Mouse (Mus musculus) liver, embryonic 14.5 days (tissue): Measurements from ENCODE around the gene Sugp1. TPM values are rescaled to one million over a fixed set of nuclear protein-coding genes. Genes with fewer than 3 reads are reported as not detected.

Source experiments
- ATAC-seq: fragments of 200-750 bp; cut with Nextera tagmentation; 2 replicates; pipeline ENCODE4 v1.8.0; 2017; ENCODE audit warnings: moderate number of reproducible peaks, mild to moderate bottlenecking, moderate library complexity; ENCODE audit not compliant: insufficient read depth
- DNase-seq, 3 experiments: peaks; one replicate each; pipeline ENCODE4 v3.0.0-alpha.2; 2012 to 2013; ENCODE audit warnings: low read depth in 3 of 3, low spot score in 3 of 3
- H3K27ac ChIP-seq: fragments of 300-500 bp; sonication (generic); 2 replicates; pipeline ENCODE4 v1.5.1; 2014; ENCODE audit warnings: moderate library complexity, mild to moderate bottlenecking, control low read depth, inconsistent platforms
- H3K27me3 ChIP-seq: fragments of 300-500 bp; sonication (generic); 2 replicates; pipeline ENCODE4 v1.6.1; 2014; ENCODE audit warnings: mild to moderate bottlenecking, low read length, moderate library complexity; ENCODE audit not compliant: control insufficient read depth, insufficient read depth
- H3K36me3 ChIP-seq: fragments of 300-500 bp; sonication (generic); replicated peaks from 2 replicates; pipeline ENCODE4 v1.6.1; 2014; ENCODE audit warnings: low read depth; ENCODE audit not compliant: control insufficient read depth, insufficient read depth
- H3K4me1 ChIP-seq, 2 experiments: fragments of 200-500 bp in 1 of 2; fragments of 300-500 bp in 1 of 2; sonication (generic) in 1 of 2; replicated peaks; 2 replicates each; pipeline ENCODE4 v1.6.1; 2012 to 2014; ENCODE audit warnings: antibody characterized with exemption in 1 of 2, inconsistent platforms in 1 of 2, low read length in 1 of 2; ENCODE audit not compliant: control insufficient read depth in 2 of 2, insufficient read depth in 2 of 2
- H3K4me2 ChIP-seq: fragments of 300-500 bp; sonication (generic); 2 replicates; pipeline ENCODE4 v1.6.1; 2014; ENCODE audit warnings: low read depth, mild to moderate bottlenecking, control low read depth, moderate library complexity
- H3K4me3 ChIP-seq, 2 experiments: fragments of 200-500 bp in 1 of 2; fragments of 300-500 bp in 1 of 2; sonication (generic) in 1 of 2; 2 replicates each; pipeline ENCODE4 v1.5.1; 2012 to 2014; ENCODE audit warnings: low read depth in 2 of 2, low read length in 2 of 2, mild to moderate bottlenecking in 2 of 2, control low read depth in 1 of 2, inconsistent platforms in 1 of 2, moderate library complexity in 1 of 2; ENCODE audit not compliant: insufficient read depth in 1 of 2
- H3K9ac ChIP-seq: fragments of 300-500 bp; sonication (generic); replicated peaks from 2 replicates; pipeline ENCODE4 v1.6.1; 2014; ENCODE audit warnings: mild to moderate bottlenecking, control low read depth, moderate library complexity
- H3K9me3 ChIP-seq: fragments of 300-500 bp; sonication (generic); 2 replicates; pipeline ENCODE4 v1.6.1; 2016; ENCODE audit warnings: low read length, mixed read lengths; ENCODE audit not compliant: control insufficient read depth
- CTCF ChIP-seq: IDR thresholded peaks from 2 replicates; pipeline ENCODE4 v1.5.1; 2016; ENCODE audit warnings: antibody characterized with exemption, low read depth, control low read depth
- EP300 ChIP-seq: IDR thresholded peaks from 2 replicates; pipeline ENCODE4 v1.6.1; 2016; ENCODE audit warnings: antibody characterized with exemption, low read depth
- WGBS: fragments of 180-500 bp; shearing (Covaris S2); extraction: QIAGEN DNeasy Blood & Tissue Kit; methylation state at CpG from one replicate; pipeline ENCODE4 v1.1.7; 2014; ENCODE audit not compliant: insufficient replicate concordance; 5-methylcytosine and 5-hydroxymethylcytosine counted together
- polyA plus RNA-seq, 2 experiments: library from polyadenylated mRNA; depleted of rRNA in 1 of 2; stranded (reverse) in 1 of 2; unstranded in 1 of 2; fragments of >200 nt; fragmentation: Nextera tagmentation in 1 of 2; extraction: Ambion mirVana in 1 of 2; gene quantifications; 2 replicates each; pipeline versions ENCODE4 v1.2.1 to v1.2.3; 2012 to 2014

Sugp1 gene
- polyA plus RNA-seq (2012; rRNA removed) (4.7 and 6.2 TPM in 2 replicates), polyA plus RNA-seq (2014; fragmentation: Nextera tagmentation; extraction: Ambion mirVana) (8.8 and 10.3 TPM in 2 replicates)

DNA sequence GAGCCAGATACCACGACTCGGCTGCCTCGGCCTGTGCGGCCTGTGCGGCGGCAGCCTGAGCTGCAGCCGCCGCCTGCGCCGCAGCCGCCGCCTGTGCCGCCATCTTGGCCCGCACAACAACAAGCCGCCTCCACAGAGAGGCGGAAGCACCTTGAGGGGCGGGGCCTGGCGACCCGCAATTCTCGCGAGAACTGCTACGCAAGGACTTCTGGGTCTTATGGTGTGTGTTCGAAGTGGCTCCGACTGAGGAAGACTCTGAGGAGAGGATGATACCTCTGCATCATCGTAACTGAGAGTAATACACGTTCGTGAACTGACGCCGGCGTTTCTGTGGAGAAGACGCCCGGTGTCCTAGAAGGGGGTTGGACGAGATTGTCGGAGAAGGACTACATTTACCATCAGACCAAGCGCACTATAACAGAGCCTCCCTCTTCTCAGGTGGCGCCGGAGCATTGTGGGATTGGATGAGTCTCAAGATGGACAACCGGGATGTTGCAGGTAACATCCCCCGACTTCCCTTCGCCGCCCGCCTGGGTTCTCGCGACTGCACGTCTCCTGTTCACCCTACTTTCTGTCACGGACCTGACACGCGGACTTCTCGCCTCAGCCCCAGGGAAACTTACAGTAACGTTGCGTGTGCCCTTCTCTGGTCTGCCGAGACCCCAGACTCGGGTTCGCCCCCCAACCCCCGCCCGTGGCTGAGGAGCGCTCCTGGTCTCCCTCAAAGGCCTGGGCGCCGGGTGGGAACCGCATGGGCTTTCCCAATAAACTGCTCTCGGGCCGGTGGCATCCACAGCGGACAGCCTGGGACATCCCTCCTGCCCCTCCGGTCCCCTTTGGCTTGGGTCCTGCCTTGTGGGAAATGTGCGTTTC lies at the start of gene Sugp1, which contains the start of gene Mau2:
TSS of gene Sugp1 (plus strand) at position 231 of the 873 bp plus-strand sequence.
TSS of gene Mau2 (minus strand) at position 152 of the 873 bp plus-strand sequence.
- peak within 1 kb of the TSS; percentile 61 for H3K27ac ChIP-seq
- H3K36me3 ChIP-seq = no peaks in the 10 kb centered on the region
- under 1% methylated on average over 65 of the region's 65 CpGs for WGBS
- H3K4me3 ChIP-seq = peak within 1 kb of the TSS; percentile 83 to 93
- H3K4me2 ChIP-seq = peak within 1 kb of the TSS; percentile 93
- no peaks in the 10 kb centered on the region for H3K27me3 ChIP-seq
- H3K4me1 ChIP-seq = peaks cover 29 to 37% of the 10 kb centered on the region in 2 experiments
- DNase-seq (peak; percentile 93 to 95 (median 94)), ATAC-seq (peak; percentile 92)
- TF ChIP-seq EP300 (no peak; the same call in 1 of the 2 replicates), CTCF (no peak)
- peak within 1 kb of the TSS; percentile 85 for H3K9ac ChIP-seq
- H3K9me3 ChIP-seq = no peaks in the 10 kb centered on the region

DNA sequence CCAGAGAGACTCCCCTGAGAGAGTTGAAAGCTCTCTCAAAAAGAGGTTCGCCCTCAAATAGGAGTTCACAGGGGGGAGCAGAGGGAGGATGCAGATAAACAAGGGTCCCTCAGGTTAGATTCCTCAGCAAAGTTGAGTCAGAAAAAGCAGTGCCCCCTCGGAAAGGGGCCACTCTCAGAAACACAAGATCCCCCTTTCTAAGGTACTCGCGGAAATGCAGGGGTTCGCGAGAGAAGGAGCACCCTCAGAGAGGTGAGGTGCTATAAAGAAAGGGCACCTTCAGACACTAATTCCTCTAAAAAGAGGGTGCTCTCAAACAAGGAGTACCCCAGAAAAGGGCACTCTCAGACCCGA lies 47.2 kb upstream of the Sugp1 start:
- H3K4me3 ChIP-seq = peak overlapping the region; percentile 69 to 96
- no peaks in the 10 kb centered on the region for H3K9me3 ChIP-seq
- under 1% methylated on average over 7 of the region's 7 CpGs for WGBS
- TF ChIP-seq EP300 (no peak), CTCF (no peak)
- peak overlapping the region; percentile 76 for H3K9ac ChIP-seq
- H3K27ac ChIP-seq = peak overlapping the region; percentile 93
- ATAC-seq = no peak
- H3K36me3 ChIP-seq = peaks cover 11% of the 10 kb centered on the region
- H3K4me1 ChIP-seq = peaks cover 13 to 22% of the 10 kb centered on the region in 2 experiments
- H3K27me3 ChIP-seq = no peaks in the 10 kb centered on the region
- peak overlapping the region; percentile 92 for H3K4me2 ChIP-seq
- DNase-seq = no peak

DNA sequence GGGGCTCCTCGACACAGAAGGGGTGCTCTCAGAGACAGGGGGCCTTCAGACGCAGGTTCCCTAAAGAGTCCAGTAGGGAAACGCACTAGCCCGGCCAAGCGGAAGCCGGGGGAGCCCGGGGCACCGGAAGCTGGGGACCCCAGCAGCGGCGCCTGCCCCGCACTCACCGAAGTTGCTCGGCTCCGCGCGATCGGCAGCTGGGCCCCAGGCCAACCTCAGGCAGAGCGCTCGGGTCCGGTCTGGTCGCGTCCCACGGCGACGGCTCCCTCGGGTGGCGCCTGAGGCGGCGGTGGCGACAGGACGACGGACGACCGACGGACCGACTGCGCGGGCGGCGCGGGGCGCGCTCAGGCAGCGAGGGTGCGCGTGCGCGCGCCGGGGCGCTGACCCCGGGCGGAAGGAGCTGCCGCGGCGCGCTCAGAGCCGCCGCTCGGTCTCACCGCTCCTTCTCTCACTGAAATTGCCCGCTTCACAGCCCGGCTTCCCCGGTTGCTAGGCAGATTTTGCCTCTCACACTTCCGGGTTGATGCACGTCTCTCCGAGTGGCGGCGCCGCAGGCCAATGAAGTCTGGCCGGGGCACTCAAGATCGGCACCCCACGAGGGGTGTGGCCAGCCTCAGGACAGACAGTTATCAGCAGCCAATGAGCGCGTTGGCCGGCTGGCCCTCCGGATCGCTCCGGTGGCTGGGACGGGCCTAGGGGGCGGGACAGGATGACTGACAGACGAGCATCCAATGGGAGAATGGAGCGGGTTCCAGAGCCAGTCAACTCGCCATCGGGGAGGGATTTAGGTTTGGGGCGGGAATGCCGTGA lies 46.6 kb upstream of the Sugp1 start, which contains the start of gene Gatad2a:
TSS of gene Gatad2a (minus strand) at position 609 of the 813 bp plus-strand sequence.
- Histone ChIP-seq H3K4me1 (peaks cover 17 to 21% of the 10 kb centered on the region in 2 experiments), H3K36me3 (peaks cover 11% of the 10 kb centered on the region), H3K4me3 (peak within 1 kb of the TSS; percentile 69 to 96), H3K27me3 (no peaks in the 10 kb centered on the region), H3K4me2 (peak within 1 kb of the TSS; percentile 92), H3K9ac (peak within 1 kb of the TSS; percentile 86), H3K27ac (peak within 1 kb of the TSS; percentile 93), H3K9me3 (no peaks in the 10 kb centered on the region)
- peak; percentile 34 for TF ChIP-seq CTCF
- no peak for TF ChIP-seq EP300
- WGBS = under 1% methylated on average over 87 of the region's 87 CpGs
- DNase-seq = peak in 2 of 3 experiments; percentile 100
- peak; percentile 94 for ATAC-seq

DNA sequence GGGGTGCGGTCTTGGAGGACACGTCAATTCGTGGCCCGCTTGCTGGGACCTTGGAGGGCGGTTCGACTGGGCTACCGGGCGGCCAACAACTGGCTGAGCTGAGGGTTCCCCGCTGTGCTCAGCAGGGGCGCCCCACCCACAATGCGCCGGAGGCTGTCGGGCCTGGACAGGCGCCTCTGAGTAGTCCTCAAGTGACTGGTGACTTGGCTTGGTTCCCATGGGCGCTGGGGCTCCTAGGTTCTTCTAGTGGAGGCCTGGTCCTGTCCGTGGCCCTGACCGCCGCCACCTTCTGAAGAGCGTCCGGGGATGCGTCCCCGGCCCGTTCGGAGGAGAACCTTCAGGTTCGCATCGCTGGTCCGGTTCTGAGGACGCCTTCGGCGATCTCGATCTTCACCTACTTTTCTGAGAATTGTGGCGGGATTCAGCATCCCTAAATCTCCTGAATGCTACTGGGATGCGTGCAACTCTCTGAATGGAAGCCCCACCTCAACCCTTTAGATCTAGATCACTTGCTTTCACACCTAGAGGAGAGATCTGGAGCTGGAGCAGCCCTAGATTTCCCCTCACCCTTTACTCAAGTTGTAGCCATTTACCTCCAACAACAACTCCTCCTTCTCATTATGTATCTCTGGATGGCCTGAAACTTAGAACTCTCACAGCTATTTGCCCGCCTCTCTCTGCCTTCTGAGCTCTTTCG lies 45.9 kb upstream of the Sugp1 start:
- no peaks in the 10 kb centered on the region for H3K27me3 ChIP-seq
- H3K9ac ChIP-seq = peak overlapping the region; percentile 86
- peak overlapping the region; percentile 79 for H3K27ac ChIP-seq
- H3K9me3 ChIP-seq = no peaks in the 10 kb centered on the region
- peak overlapping the region; percentile 61 for H3K4me3 ChIP-seq
- DNase-seq (peak in 1 of 3 experiments; percentile 100), ATAC-seq (no peak)
- H3K4me1 ChIP-seq = peaks cover 23 to 28% of the 10 kb centered on the region in 2 experiments
- 3% methylated on average over 35 of the region's 35 CpGs for WGBS
- H3K36me3 ChIP-seq = peaks cover 8% of the 10 kb centered on the region
- H3K4me2 ChIP-seq = peak overlapping the region; percentile 92
- TF ChIP-seq EP300 = no peak
- peak; percentile 57 for TF ChIP-seq CTCF
